Mouse (Mus musculus) G1E (cell line): ENCODE data around the gene Myo1g.

Experiments used
- CTCF ChIP-seq: IDR thresholded peaks from 2 replicates; pipeline ENCODE4 v1.5.1; 2012; ENCODE audit warnings: low read depth, low read length, inconsistent platforms, mixed read lengths
- GATA1 ChIP-seq: IDR thresholded peaks from 2 replicates; pipeline ENCODE4 v1.6.1; 2012; ENCODE audit warnings: borderline replicate concordance, low read length, inconsistent platforms, mixed read lengths
- GATA2 ChIP-seq: IDR thresholded peaks from 2 replicates; pipeline ENCODE4 v1.6.1; 2012; ENCODE audit warnings: low read depth, low read length, inconsistent platforms, borderline replicate concordance
- TAL1 ChIP-seq: conservative IDR thresholded peaks from 2 replicates; pipeline ENCODE4 v1.6.1; 2012; ENCODE audit warnings: low read depth, low read length, inconsistent platforms, mixed read lengths

DNA sequence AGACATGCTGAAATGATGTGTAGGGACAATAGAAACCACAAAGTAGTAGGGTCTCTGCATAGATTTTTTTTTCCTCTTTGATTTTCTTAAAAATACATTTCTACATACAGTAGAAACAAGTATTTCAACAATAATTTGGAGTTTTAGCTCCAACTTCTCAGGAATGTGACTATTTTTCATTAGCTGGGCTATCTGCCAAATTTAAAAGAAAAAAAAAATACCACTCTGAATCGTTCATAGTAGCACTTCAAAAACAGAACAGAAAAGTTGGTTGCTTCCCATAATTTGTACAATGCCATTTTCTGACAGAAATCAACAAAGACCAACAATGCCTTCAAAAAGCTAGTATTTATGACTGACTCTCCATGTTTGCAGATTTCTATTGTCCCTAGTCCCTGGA lies 49.3 kb downstream of the Myo1g start:
- no peak for TF ChIP-seq CTCF
- TF ChIP-seq GATA2: no peak
- no peak for TF ChIP-seq TAL1
- TF ChIP-seq GATA1: no peak
